Comparison of ENCODE assay signal across 14 mouse cellular contexts in genomic region chr1:162796441-162796840, GRCm38 (mm10). TPM values are rescaled to one million over a fixed set of nuclear protein-coding genes. Genes with fewer than 3 reads are reported as not detected.
"Had no signal": no experiment of that assay in that cellular context is flagged by ENCODE, and none has a peak within 500 bp of the region (broad histone marks: within the 10 kb centered on the region; RNA-seq: fewer than 3 reads in every experiment).

No protein-coding gene starts in this region.

- H3K36me3 ChIP-seq: liver, embryonic 13.5 days; lung, embryonic 15.5 days; midbrain, embryonic 13.5 days had no signal

- H3K27ac ChIP-seq: kidney, postnatal 0 days; layer of hippocampus, adult 2 months; liver, embryonic 13.5 days; lung, embryonic 15.5 days; macrophage; midbrain, embryonic 13.5 days had no signal

- H3K9me3 ChIP-seq: liver, embryonic 13.5 days; lung, embryonic 15.5 days; midbrain, embryonic 13.5 days had no signal

- DNase-seq: kidney, adult 2 months; kidney, postnatal 25 days; layer of hippocampus, adult 9-11 months; liver, embryonic 13.5 days; thymus, adult 18-20 months; thymus, postnatal 36 days had no signal

- H3K4me2 ChIP-seq: liver, embryonic 13.5 days; lung, embryonic 15.5 days; midbrain, embryonic 13.5 days had no signal

- ATAC-seq: midbrain, embryonic 13.5 days; midbrain, embryonic 16.5 days had no signal

- H3K9ac ChIP-seq: liver, embryonic 13.5 days; lung, embryonic 15.5 days; midbrain, embryonic 13.5 days had no signal

- H3K27me3 ChIP-seq: liver, embryonic 13.5 days; lung, embryonic 15.5 days; midbrain, embryonic 13.5 days had no signal

- H3K4me1 ChIP-seq: liver, embryonic 13.5 days; lung, embryonic 15.5 days; midbrain, embryonic 13.5 days had no signal

- H3K4me3 ChIP-seq: layer of hippocampus, adult 2 months; liver, embryonic 13.5 days; lung, embryonic 15.5 days; midbrain, embryonic 13.5 days had no signal

RNA-seq across cellular contexts. Expression of gene Fmo4, which starts 17.3 kb away (rescaled TPM):
- polyA plus RNA-seq: limb, embryonic 11.5 days; macrophage; spleen, adult 2 months had no signal
